Mouse (Mus musculus) induced T-regulatory cell, adult 2 months (primary cell): Measurements from ENCODE around the gene Pgghg.

Experiments
- DNase-seq: peaks from one replicate; pipeline ENCODE4 v3.0.0-alpha.2; 2012; ENCODE audit warnings: low read depth

Gene Pgghg

DNA sequence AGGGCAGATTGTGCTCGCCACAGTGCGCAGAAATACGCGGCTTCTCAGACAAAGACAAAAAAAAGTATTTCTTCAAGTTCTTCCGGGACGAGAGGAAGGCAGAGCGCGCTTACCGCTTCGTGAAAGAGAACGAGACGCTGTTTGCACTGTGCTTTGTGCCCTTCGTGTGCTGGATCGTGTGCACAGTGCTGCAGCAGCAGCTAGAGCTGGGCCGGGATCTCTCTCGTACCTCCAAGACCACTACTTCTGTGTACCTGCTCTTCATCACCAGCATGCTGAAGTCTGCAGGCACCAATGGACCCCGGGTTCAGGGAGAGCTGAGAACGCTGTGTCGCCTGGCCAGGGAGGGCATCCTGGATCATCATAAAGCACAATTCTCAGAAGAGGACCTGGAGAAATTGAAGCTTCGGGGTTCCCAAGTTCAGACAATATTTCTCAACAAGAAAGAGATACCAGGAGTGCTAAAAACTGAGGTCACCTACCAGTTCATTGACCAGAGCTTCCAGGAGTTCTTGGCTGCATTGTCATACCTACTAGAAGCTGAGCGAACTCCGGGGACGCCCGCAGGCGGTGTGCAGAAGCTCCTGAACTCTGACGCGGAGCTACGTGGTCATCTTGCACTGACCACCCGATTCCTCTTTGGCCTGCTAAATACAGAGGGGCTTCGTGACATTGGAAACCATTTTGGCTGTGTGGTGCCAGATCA, 18.0 kb upstream of the Pgghg start:
- DNase-seq = peak; percentile 32

DNA sequence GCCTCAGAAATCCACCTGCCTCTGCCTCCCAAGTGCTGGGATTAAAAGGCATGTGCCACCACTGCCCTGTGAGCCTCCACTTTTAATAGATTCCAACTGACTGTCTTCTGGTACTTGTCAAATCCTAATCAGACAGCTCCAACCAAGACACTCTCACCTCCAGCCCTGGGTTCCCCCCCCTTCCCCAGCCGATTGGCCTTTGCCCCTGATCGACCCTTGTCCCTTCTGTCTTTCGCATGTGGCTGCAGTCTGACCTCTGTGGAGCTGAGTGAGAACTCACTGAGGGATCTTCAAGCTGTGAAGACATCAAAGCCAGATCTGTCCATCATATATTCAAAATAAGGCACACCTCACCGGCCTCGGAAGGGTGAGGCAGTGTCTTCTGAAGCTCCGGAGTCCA, 14.0 kb upstream of the Pgghg start:
- DNase-seq = no peak

DNA sequence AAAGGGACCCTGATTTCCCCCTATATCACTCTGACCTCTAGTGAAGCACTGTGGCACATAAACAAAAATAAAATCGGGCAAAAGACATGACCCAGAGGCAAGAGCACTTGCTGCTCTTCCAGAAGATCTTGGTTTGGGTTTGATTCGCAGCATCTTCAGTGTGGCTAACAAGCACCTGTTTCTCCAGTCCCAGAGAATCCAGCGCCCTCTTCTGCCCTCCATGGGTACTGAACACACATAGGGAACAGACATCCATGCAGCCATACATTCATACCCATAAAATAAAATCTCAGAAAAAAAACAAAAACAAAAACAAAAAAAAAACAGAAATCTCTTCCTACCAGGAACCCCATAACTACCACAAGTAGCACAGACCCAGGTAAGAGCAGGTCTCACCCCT, 2.8 kb upstream of the Pgghg start:
- peak; percentile 53 for DNase-seq

DNA sequence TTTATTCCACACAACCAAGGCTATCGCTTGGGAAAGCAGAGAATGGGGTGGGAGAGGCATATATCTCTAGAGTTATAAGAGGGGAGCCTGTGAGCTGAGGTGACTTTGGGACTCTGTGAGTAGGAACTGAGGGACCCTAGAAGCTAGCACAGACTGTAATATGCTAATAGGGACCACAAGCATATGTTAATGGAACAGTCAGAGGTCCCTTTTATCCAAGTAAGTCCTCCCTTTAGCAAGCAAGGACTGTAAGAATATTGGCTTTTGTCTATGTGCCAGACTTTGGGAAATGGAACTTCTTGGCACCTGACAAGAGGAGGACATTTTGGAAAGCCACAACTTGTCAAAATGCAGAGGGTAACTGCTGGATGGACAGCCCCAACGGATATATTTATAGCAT, 2.3 kb upstream of the Pgghg start:
- no peak for DNase-seq

DNA sequence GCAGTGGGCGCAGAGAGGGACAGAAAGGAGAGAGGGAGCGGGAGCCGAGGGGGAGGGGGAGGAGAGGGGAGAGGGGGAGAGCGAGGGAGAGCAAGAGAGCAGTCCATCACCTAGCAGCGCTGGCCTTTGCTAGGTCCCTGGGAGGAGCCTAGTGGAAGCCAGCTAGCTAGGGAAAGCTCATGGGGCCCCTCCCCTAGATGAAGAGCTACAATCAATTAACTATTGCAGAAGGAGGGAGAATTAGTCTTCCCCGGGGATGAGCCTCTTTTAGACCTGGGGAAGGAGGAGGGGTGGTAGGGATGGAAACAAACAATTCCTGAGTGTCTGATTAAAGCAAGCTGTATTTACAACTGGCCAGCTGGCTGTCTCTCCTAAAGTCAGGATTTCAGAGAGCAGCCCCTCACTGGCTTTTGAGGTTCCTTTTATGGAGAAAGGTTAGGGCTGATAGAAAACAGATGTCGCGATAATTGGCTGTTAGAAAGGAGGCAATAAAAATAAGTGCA, 1.5 kb upstream of the Pgghg start:
- DNase-seq = no peak

DNA sequence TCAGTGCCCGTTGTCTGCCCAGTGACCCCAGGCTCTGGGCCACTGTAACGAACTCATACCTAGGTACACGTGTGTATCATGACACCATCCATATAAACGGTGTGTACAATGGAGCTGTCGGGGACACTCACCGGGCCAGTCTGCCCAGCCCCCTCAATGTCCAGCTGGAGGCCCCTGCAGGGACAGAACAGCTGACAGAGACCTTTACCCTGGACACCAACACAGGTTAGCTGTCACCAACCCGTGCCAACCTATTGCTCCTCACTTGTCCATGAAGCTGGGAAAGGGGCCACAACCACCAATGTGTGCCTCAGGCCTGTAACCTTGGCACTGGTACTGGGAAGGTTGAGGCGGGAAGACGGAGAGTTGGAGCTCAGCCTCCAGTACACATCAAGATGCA, 1.1 kb downstream of the Pgghg start:
- DNase-seq = peak; percentile 43

DNA sequence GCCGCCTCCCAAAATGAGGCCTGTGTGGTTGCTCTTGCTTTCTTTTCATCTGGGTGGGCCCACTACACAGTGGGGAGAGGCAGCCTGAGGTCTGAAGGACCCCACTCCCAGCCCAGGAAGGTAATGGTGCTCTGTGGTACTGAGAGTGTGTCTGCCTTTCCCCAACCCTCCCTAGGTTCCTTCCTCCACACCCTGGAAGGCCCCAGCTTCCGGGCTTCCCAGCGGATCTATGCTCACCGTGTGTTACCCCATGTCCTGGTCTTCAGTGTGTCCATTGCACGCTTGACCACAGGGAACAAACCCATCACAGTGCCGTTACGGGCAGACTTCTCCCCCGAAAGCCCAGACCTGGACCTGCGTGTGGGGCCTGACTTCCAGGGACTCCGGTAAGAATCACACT, 1.6 kb downstream of the Pgghg start:
- peak; percentile 34 for DNase-seq

DNA sequence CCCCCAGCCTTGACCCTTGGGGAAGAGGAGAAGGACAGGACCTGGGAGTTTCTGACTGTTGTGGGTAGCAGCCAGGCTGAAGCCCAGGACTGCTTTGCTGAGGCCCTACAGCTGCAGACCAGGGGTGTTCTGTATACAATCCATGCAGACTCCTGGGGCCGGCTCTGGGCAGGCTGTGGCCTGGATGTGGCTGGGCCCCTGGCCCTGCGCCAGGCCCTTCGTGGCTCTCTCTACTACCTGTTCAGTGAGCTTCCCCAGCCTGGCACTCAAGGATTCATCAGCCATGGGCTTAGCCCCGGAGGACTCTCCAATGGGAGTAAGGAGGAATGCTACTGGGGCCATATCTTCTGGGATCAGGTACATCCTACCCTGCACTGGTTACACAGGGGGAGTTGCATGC, 2.2 kb downstream of the Pgghg start:
- no peak for DNase-seq

DNA sequence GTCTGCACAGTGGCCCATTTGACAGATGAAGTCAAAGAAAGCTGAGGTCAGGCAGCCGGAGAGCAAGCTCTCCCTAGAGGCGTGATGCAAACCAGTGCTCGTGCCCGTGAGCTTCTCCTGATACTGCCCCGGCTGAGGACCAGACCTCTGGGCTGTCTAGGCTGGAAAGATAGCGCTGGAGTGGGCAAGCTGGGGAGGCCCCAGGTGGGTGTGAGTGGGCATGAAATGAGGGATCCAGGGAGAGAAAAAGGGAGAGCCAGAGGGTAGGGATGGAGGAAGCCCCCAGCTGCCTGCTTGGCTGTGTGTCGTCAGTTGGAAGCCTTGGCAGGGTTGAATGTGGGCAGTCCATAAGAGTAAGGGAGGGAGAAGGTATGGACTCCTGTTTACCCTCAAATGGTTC, 3.0 kb downstream of the Pgghg start:
- DNase-seq = no peak

DNA sequence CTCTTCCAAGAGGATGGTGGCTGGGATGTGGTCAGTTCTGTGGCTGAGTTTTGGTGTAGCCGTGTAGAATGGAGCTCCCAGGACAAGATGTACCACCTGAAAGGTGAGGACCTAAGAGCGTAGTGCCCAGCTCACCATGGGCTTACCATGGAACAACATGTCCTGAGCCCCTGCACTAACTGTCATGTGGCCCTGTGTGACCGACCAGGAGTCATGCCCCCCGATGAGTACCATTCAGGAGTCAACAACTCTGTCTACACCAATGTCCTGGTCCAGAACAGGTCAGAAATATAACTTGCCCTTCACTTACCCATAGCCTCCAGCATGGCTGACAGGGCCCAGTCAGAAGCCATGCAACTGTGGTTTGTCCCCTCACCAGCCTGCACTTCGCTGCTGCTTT, 4.1 kb downstream of the Pgghg start:
- no peak for DNase-seq

DNA sequence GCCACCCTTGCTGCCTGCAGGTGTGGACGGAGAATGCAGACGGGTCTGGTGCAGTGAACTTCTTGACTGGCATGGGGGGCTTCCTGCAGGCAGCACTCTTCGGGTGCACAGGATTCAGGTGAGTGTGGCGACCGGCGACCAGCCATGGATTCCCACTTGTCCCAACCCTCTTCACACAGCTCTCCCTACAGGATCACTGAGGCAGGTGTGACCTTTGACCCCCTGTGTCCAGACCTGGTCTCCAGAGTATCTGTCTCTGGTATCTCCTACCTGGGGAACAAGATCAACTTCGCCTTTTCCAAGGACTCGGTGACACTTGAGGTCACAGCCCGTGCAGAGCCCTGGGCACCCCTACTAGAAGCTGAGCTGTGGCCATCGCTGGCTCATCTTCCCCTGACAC, 5.1 kb downstream of the Pgghg start:
- no peak for DNase-seq

DNA sequence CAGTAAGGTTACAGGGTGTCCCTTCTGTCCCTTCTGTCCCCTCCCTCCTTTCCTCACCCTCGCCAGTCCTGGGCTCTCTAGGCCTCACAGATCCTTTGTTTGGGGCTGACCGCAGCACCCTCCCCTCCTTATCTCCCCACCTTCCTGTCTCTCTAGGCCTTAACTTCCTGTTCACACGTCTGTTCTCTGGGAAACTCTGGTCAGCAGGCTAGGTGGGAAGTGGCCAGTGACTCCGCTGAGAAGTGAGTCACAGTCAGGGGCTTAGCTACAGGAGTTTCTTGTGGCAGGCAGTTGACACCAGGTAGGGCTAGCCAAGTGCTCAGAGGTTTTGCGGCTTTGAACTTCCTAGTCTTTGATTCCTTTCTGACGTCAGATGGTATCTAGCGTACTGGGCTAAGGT, 5.8 kb downstream of the Pgghg start:
- peak; percentile 81 for DNase-seq

DNA sequence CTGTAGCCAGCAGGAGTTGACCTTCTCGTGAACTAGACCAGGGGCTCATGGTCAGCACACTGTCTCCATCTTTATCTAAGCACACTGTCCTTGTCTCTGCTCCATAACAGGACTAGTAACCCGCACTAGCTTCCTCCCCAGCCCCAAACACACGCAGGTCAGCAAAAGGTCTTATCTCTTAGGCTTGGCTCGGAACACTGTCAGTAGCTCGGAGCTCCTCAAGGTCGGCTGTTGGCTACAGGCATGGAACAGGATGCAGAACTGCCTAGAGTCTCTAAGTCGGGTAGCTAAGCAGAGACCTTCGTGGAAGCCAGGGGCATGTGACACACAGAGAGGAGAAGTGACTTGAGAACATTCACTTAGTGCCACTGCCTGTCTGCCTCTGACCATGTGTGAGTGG, 7.0 kb downstream of the Pgghg start:
- no peak for DNase-seq

DNA sequence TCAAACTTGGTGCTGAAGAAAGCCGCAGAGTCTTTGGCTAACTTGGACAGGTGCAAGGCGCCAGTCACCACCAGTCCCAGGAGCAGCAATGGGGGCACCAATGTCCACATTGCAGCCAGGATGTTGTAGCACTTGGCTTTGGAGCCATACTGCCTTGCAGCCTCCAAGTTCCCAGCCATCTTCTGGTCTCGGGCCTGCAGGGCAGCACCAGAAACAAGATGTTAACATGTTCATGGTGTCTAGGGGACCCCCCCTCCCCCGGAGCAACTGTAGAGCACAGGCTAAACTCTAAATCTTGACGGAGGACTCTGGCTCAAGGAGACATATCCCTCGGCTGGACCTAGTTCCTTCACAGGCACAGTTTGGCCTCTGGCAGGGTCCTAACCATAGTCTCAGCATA, 8.1 kb downstream of the Pgghg start:
- no peak for DNase-seq

DNA sequence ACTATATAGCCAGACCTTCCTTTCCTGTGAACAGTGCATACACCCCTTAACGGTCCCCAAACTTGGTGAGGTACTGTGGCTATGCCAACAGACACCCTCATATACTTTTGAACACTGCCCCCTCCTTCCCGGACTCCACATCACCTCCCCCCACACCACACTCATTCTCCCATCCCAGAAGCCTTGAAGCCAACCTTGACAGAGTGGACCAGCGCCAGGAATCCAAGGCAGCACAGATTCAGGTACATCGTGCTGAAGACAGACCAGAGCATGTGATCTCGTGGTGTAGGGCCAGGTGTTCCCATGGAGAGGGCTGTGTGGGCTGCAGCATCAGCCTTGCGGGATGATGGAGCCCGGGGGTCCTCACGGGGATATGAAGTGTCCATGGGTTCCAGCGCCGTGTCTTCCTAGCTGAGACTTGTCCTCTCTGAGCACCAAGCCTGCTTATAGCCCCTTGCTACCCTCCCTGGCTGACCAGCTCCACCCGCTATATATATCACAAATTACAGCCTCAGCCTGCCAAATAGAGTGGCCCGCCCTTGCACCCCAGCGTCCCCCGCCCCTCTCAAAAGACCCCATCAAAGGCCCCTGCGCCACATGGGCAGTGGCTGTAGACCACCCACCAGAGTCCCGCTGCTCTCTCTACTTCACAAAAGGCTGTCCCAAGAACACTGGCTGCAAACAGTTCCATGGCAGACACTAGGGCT, 8.8 kb downstream of the Pgghg start, which contains the start of gene Ifitm5:
Gene Ifitm5, minus strand, starts transcription at position 468 of the 707 bp plus-strand sequence.
- DNase-seq = no peak

DNA sequence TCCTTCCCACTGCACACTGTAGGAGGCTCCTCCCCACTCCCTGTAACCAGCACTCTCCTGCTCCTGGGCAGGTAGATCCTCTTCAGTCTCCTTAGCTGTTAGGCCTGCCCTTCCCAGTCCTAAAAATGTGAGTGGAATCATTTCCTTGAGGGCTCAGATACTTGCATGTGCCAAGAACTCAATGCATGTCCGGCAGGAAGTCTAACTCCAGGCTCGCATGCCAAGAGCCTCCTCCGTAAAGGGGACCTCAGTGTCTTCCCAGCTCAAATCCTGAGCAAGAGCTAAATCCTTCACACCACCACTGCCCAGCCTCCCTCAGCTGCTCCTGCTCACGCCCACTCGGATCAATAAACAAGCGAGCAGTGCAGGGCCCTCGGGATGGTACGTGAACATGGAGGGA, 9.9 kb downstream of the Pgghg start:
- DNase-seq = no peak

DNA sequence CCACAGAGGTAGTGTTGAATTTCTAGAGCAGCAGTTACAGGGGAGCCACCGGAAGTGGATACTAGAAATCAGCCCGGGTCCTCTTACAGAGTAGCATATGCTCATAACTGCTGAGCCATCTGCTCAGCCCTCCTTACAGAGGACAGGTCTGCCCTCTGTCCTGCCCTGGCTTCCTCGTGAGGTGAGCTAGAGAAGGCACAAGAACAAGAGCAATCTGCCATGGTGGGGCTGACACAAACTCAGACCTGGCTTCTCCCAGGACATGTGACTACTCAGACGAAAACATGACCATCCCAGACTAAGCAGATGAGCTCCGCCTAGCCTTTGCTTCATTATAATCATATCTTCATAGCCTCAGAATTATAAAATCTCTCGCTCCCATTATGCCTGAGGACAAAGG, 10.6 kb downstream of the Pgghg start:
- DNase-seq = no peak

DNA sequence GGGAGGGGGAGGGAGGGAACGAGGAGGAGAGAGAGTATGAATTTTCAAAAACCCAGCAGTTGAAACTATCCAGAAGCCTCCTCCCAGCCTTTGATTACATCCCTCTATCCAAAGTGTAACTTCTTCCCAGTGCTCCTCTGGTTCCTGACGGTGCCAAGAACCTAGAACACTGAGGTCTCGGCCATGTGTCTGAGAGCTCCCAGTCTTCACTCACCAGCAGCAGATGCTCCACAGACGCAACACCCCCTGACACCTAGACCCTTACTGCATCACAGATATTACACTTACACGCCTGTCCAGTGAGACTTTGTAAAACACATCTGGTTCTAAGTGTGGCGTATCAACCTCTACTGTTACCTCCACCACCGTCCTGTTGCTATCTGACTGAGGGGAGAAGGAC, 11.2 kb downstream of the Pgghg start:
- no peak for DNase-seq

DNA sequence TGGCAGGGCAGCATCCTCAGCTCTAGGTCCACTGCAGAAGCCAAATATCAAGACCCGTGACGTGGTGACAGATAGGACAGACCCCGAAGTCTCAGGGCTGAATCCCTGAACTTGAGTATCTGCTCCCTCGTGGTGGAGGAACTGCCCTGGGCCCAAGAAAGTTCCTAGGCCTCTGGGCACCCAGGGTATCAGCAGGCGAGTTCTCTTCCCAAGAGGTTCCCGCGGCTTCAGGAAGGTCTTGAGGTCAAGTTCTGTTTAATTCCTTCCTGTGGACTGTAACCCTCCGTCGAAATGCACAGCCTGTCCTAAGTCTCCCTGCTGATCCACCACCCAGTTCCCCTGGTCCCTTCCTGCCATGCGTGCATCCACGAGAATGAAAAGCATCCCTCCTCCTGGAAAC, 11.9 kb downstream of the Pgghg start:
- DNase-seq = no peak

DNA sequence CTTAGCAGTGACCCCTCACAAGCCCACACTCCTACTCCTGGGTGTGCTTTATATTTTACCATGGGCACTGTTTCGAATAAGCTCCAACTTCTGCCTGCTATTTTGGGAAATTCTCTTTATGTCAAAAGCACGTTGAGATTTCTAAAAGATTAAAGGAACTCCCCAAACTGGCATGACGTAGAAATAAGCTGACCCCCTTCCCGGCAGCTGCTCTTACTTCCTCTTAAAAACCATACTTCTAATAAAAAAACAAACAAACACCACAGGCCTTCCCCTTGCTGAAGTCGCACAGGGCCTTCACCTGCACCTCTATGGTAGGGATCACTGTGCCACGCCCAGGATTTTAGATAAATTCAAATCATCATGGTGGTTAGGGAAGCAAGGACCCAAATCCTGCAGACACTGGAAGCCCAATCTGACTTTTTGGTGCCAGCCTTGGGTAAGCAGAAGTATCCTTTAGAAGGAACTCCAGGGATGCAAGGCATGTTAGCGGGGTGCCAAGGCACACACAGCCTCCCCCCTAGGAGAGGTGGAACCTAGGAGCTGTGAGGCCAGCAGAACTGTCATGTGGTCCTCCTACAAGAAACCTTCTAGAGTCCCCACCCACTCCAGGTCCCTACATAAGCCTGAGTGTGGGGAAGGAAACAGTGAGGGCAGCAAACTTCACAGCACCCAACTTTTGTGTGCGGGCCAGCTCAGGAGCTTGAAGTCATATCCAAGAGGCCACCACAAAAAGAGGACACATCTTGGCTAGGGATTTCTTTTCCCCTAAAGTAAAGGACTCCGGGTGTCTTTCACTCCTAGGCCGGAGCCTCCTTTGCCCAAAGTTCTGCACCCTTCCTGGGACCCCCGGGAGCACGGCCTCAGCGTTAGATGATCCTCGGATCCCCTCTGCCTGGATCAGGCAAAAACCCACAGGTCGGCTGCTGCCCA, 12.9 kb downstream of the Pgghg start:
- no peak for DNase-seq

DNA sequence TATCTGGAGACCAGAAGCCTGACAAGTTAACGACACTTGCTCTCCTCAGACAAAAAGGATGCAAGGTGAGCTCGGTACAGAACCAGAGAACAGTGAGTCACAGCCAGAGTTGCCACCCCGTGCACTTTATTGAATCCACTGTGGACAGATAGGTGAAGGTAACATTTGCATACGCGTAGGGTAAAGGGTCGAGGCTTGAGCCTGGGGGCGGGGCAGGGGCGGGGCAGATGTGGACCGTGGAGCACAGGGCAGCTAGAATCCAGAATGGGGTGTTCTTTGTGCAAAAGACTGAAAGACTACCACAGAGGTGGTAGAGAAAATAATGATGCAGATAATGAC, 13.5 kb downstream of the Pgghg start:
- peak; percentile 56 for DNase-seq

DNA sequence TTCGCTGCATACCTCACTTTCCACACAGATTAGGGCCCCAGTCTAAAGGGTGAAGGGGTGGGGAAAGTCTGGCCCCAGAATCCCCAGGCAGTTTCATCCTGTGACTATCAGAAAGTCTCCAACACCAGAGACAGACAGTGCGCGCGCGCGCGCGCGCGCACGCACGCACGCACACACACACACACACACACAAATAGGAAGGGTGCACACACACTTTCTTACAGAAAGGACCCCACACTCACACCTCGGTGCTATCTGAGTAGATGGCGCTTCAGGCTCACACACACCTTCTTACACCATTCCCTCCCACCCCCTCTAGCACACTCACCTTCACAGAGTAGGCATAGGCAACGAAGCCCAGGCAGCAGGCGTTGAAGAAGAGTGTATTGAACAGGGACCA, 14.2 kb downstream of the Pgghg start:
- peak; percentile 66 for DNase-seq
